Mouse (Mus musculus): ENCODE data around the gene 2010300C02Rik.

Gene 2010300C02Rik

GRCm38 (mm10) chr1:37671316-37671715 lies 48.6 kb downstream of the 2010300C02Rik start:
- no peak for DNase-seq (ENCODE audit: low read depth in 2 of 2, low spot score in 2 of 2)

- DNase-seq (ENCODE audit: low read depth in 2 of 2, low spot score in 2 of 2): no peak
Observed at GRCm38 (mm10) chr1:37667386-37667785, 52.5 kb downstream of the 2010300C02Rik start.

GRCm38 (mm10) chr1:37666587-37666986 lies 53.3 kb downstream of the 2010300C02Rik start:
- DNase-seq (ENCODE audit: low read depth in 2 of 2, low spot score in 2 of 2): no peak

- DNase-seq (ENCODE audit: low read depth in 2 of 2, low spot score in 2 of 2): no peak
Observed at GRCm38 (mm10) chr1:37665539-37666323, 54.2 kb downstream of the 2010300C02Rik start.

- no peak for DNase-seq (ENCODE audit: low read depth in 2 of 2, low spot score in 2 of 2)
Observed at GRCm38 (mm10) chr1:37664496-37664895, 55.4 kb downstream of the 2010300C02Rik start.

- no peak for DNase-seq (ENCODE audit: low read depth in 2 of 2, low spot score in 2 of 2)
Observed at GRCm38 (mm10) chr1:37663606-37664005, 56.3 kb downstream of the 2010300C02Rik start.

GRCm38 (mm10) chr1:37656017-37656416 lies 63.9 kb downstream of the 2010300C02Rik start:
- no peak for DNase-seq (ENCODE audit: low read depth in 2 of 2, low spot score in 2 of 2)

GRCm38 (mm10) chr1:37653992-37654391 lies 65.9 kb downstream of the 2010300C02Rik start:
- no peak for DNase-seq (ENCODE audit: low read depth in 2 of 2, low spot score in 2 of 2)

- DNase-seq (ENCODE audit: low read depth in 2 of 2, low spot score in 2 of 2): no peak
Observed at GRCm38 (mm10) chr1:37647066-37647465, 72.8 kb downstream of the 2010300C02Rik start.

- no peak for DNase-seq (ENCODE audit: low read depth in 2 of 2, low spot score in 2 of 2)
Observed at GRCm38 (mm10) chr1:37644501-37644900, 75.4 kb downstream of the 2010300C02Rik start.

GRCm38 (mm10) chr1:37643794-37644365 lies 76.0 kb downstream of the 2010300C02Rik start:
- DNase-seq (ENCODE audit: low read depth in 2 of 2, low spot score in 2 of 2): no peak

GRCm38 (mm10) chr1:37641361-37641760 lies 78.5 kb downstream of the 2010300C02Rik start:
- DNase-seq (ENCODE audit: low read depth in 2 of 2, low spot score in 2 of 2): no peak

- DNase-seq (ENCODE audit: low read depth in 2 of 2, low spot score in 2 of 2): peak; percentile 32 to 64
Observed at GRCm38 (mm10) chr1:37639101-37639500, 80.8 kb downstream of the 2010300C02Rik start.

- DNase-seq (ENCODE audit: low read depth in 2 of 2, low spot score in 2 of 2): no peak
Observed at GRCm38 (mm10) chr1:37638560-37638959, 81.3 kb downstream of the 2010300C02Rik start.

GRCm38 (mm10) chr1:37637571-37637970 lies 82.3 kb downstream of the 2010300C02Rik start:
- DNase-seq (ENCODE audit: low read depth in 2 of 2, low spot score in 2 of 2): no peak

GRCm38 (mm10) chr1:37636824-37637223 lies 83.1 kb downstream of the 2010300C02Rik start:
- DNase-seq (ENCODE audit: low read depth in 2 of 2, low spot score in 2 of 2): no peak

GRCm38 (mm10) chr1:37636169-37636568 lies 83.7 kb downstream of the 2010300C02Rik start:
- DNase-seq (ENCODE audit: low read depth in 2 of 2, low spot score in 2 of 2): peak in 1 of 2 experiments; percentile 20

GRCm38 (mm10) chr1:37635716-37636115 lies 84.2 kb downstream of the 2010300C02Rik start:
- DNase-seq (ENCODE audit: low read depth in 2 of 2, low spot score in 2 of 2): no peak

- DNase-seq (ENCODE audit: low read depth in 2 of 2, low spot score in 2 of 2): peak; percentile 37 to 59
Observed at GRCm38 (mm10) chr1:37634658-37635057, 85.2 kb downstream of the 2010300C02Rik start.

GRCm38 (mm10) chr1:37633516-37633915 lies 86.4 kb downstream of the 2010300C02Rik start:
- no peak for DNase-seq (ENCODE audit: low read depth in 2 of 2, low spot score in 2 of 2)

GRCm38 (mm10) chr1:37632425-37632824 lies 87.5 kb downstream of the 2010300C02Rik start:
- no peak for DNase-seq (ENCODE audit: low read depth in 2 of 2, low spot score in 2 of 2)

GRCm38 (mm10) chr1:37631456-37631855 lies 88.4 kb downstream of the 2010300C02Rik start:
- no peak for DNase-seq (ENCODE audit: low read depth in 2 of 2, low spot score in 2 of 2)
